Mouse (Mus musculus) stomach, postnatal 0 days (tissue): ENCODE measurements around the gene Gm5615. TPM values are rescaled to one million over a fixed set of nuclear protein-coding genes. Genes with fewer than 3 reads are reported as not detected.

ENCODE experiments used
- ATAC-seq: fragments of 200-750 bp; cut with Nextera tagmentation; 2 replicates; pipeline ENCODE4 v1.8.0; 2017; ENCODE audit not compliant: low FRiP score, low TSS enrichment
- DNase-seq: peaks from one replicate; pipeline ENCODE4 v3.0.0-alpha.2; 2016; ENCODE audit warnings: low spot score
- H3K27ac ChIP-seq: fragments of 300-500 bp; sonication (generic); replicated peaks from 2 replicates; pipeline ENCODE4 v1.5.1; 2014; ENCODE audit warnings: mild to moderate bottlenecking, control low read depth
- H3K27me3 ChIP-seq: fragments of 300-500 bp; sonication (generic); 2 replicates; pipeline ENCODE4 v1.6.1; 2014; ENCODE audit warnings: low read length; ENCODE audit not compliant: control insufficient read depth, insufficient read depth
- H3K36me3 ChIP-seq: fragments of 300-500 bp; sonication (generic); 2 replicates; pipeline ENCODE4 v1.6.1; 2014; ENCODE audit warnings: low read length, mixed read lengths; ENCODE audit not compliant: control insufficient read depth, insufficient read depth
- H3K4me1 ChIP-seq: fragments of 300-500 bp; sonication (generic); replicated peaks from 2 replicates; pipeline ENCODE4 v1.6.1; 2014; ENCODE audit warnings: antibody characterized with exemption; ENCODE audit not compliant: control insufficient read depth, insufficient read depth
- H3K4me2 ChIP-seq: fragments of 300-500 bp; sonication (generic); replicated peaks from 2 replicates; pipeline ENCODE4 v1.6.1; 2014; ENCODE audit warnings: low read depth, mild to moderate bottlenecking, control low read depth, moderate library complexity
- H3K4me3 ChIP-seq: fragments of 300-500 bp; sonication (generic); 2 replicates; pipeline ENCODE4 v1.5.1; 2014; ENCODE audit warnings: low read depth, low read length, control low read depth
- H3K9ac ChIP-seq: fragments of 300-500 bp; sonication (generic); 2 replicates; pipeline ENCODE4 v1.6.1; 2014; ENCODE audit warnings: mild to moderate bottlenecking, low read length, control low read depth, mixed read lengths
- H3K9me3 ChIP-seq: fragments of 300-500 bp; sonication (generic); 2 replicates; pipeline ENCODE4 v1.6.1; 2016; ENCODE audit warnings: low read length; ENCODE audit not compliant: control insufficient read depth
- CTCF ChIP-seq: IDR thresholded peaks from 2 replicates; pipeline ENCODE4 v1.5.1; 2016; ENCODE audit warnings: antibody characterized with exemption, low read depth, mild to moderate bottlenecking, moderate library complexity
- EP300 ChIP-seq: optimal IDR thresholded peaks from 2 replicates; pipeline ENCODE3; 2016; ENCODE audit warnings: antibody characterized with exemption
- WGBS: fragments of 180-500 bp; shearing (Covaris S2); extraction: QIAGEN DNeasy Blood & Tissue Kit; methylation state at CpG from one replicate; pipeline ENCODE4 v1.1.7; 2014; 5-methylcytosine and 5-hydroxymethylcytosine counted together
- polyA plus RNA-seq: library from polyadenylated mRNA; unstranded; fragments of >200 nt; fragmentation: Nextera tagmentation; extraction: Ambion mirVana; gene quantifications from 2 replicates; pipeline ENCODE4 v1.2.1, GENCODE M21; 2015

Gm5615 gene
- polyA plus RNA-seq, result not detected in 2 replicates

- Histone ChIP-seq H3K27ac (no peak within 1 kb of the TSS), H3K4me3 (no peak within 1 kb of the TSS)
- 92% methylated on average over 2 of the region's 2 CpGs for WGBS
These were observed at the start of gene Gm5615 for GRCm38 (mm10) chr9:36541863-36542262. Gene Gm5615 (minus strand): TSS chr9:36541963.

GRCm38 (mm10) chr9:36582535-36582934 is 40.8 kb upstream of the Gm5615 start, which contains the start of gene Gm17689:
Gene Gm17689 (minus strand): TSS chr9:36582635.
- Histone ChIP-seq H3K9me3 (no peaks in the 10 kb centered on the region), H3K9ac (no peak within 1 kb of the TSS), H3K36me3 (no peaks in the 10 kb centered on the region), H3K4me2 (no peak within 1 kb of the TSS), H3K4me3 (no peak within 1 kb of the TSS), H3K27me3 (no peaks in the 10 kb centered on the region), H3K27ac (no peak within 1 kb of the TSS), H3K4me1 (no peaks in the 10 kb centered on the region)
- ATAC-seq (no peak), DNase-seq (no peak)
- TF ChIP-seq EP300, result no peak
- 74% methylated on average over 1 of the region's 1 CpGs for WGBS

More at GRCm38 (mm10) chr9:36541863-36542262, at the start of gene Gm5615:
- no peak for ATAC-seq
- no peak for DNase-seq
- Histone ChIP-seq H3K9ac (no peak within 1 kb of the TSS), H3K9me3 (no peaks in the 10 kb centered on the region), H3K4me1 (no peaks in the 10 kb centered on the region), H3K4me2 (no peak within 1 kb of the TSS), H3K36me3 (no peaks in the 10 kb centered on the region), H3K27me3 (no peaks in the 10 kb centered on the region)
- no peak for TF ChIP-seq CTCF
- no peak for TF ChIP-seq EP300

- H3K27ac ChIP-seq, result no peak overlapping the region
- H3K4me2 ChIP-seq, result no peak overlapping the region
- no peak overlapping the region for H3K9ac ChIP-seq
- H3K36me3 ChIP-seq, result no peaks in the 10 kb centered on the region
- ATAC-seq (no peak), DNase-seq (no peak)
- no peaks in the 10 kb centered on the region for H3K27me3 ChIP-seq
- no peaks in the 10 kb centered on the region for H3K9me3 ChIP-seq
- 80% methylated on average over 5 of the region's 5 CpGs for WGBS
- no peak for TF ChIP-seq EP300
- TF ChIP-seq CTCF, result no peak
- H3K4me1 ChIP-seq, result no peaks in the 10 kb centered on the region
- no peak overlapping the region for H3K4me3 ChIP-seq
These were observed 37.6 kb downstream of the Gm5615 start for GRCm38 (mm10) chr9:36504211-36504610.

- Histone ChIP-seq H3K36me3 (no peaks in the 10 kb centered on the region), H3K4me3 (no peak overlapping the region), H3K27ac (no peak overlapping the region), H3K9me3 (no peaks in the 10 kb centered on the region), H3K4me2 (no peak overlapping the region), H3K9ac (no peak overlapping the region), H3K27me3 (no peaks in the 10 kb centered on the region), H3K4me1 (no peaks in the 10 kb centered on the region)
- DNase-seq, result no peak
- TF ChIP-seq EP300 (no peak), CTCF (no peak)
- 55% methylated on average over 1 of the region's 1 CpGs for WGBS
- ATAC-seq, result no peak
These were observed 45.9 kb downstream of the Gm5615 start for GRCm38 (mm10) chr9:36495824-36496223.

GRCm38 (mm10) chr9:36494501-36495220 is 47.1 kb downstream of the Gm5615 start:
- DNase-seq (no peak), ATAC-seq (no peak)
- Histone ChIP-seq H3K9me3 (no peaks in the 10 kb centered on the region), H3K4me1 (no peaks in the 10 kb centered on the region), H3K36me3 (no peaks in the 10 kb centered on the region), H3K9ac (no peak overlapping the region), H3K27ac (no peak overlapping the region), H3K27me3 (no peaks in the 10 kb centered on the region), H3K4me2 (no peak overlapping the region), H3K4me3 (no peak overlapping the region)
- TF ChIP-seq CTCF (no peak), EP300 (no peak)
- WGBS, result 87% methylated on average over 4 of the region's 4 CpGs

Other genes starting within 250 kb of the Gm5615 start
- gene Gm7257, start 110.1 kb downstream of the Gm5615 start, polyA plus RNA-seq, result not detected in 2 replicates
- gene Gm9513, start 66.3 kb downstream of the Gm5615 start, polyA plus RNA-seq, result not detected in 2 replicates
- not detected in 2 replicates for gene Gm17689, start 40.7 kb upstream of the Gm5615 start, polyA plus RNA-seq
- gene A630095E13Rik, start 101.4 kb upstream of the Gm5615 start, polyA plus RNA-seq, result not detected in 2 replicates
- gene Acrv1, start 151.3 kb upstream of the Gm5615 start, polyA plus RNA-seq, result 0.05 TPM in 1 of 2 replicates, not detected in the other
- 8.1 and 9.3 TPM in 2 replicates for gene Chek1, start 185.1 kb upstream of the Gm5615 start, polyA plus RNA-seq
- 177 and 193 TPM in 2 replicates for gene Stt3a, start 225.7 kb upstream of the Gm5615 start, polyA plus RNA-seq